In genomic region chr13:97292026-97292425, GRCm38 (mm10) we compare ENCODE assay signal across 10 mouse cellular contexts. TPM values are rescaled to one million over a fixed set of nuclear protein-coding genes. Genes with fewer than 3 reads are reported as not detected.
DNase-seq lines count a peak whose midpoint lies in the region; ATAC-seq and TF ChIP-seq lines count a peak whose summit lies in the region.
"Had no signal": no experiment of that assay in that cellular context is flagged by ENCODE, and none has a peak within 500 bp of the region (broad histone marks: within the 10 kb centered on the region; RNA-seq: fewer than 3 reads in every experiment).

No protein-coding gene starts in this region.

- H3K9me3 ChIP-seq in hindbrain, embryonic 12.5 days (replicated peaks), result no peaks in the 10 kb centered on the region
- no peaks in the 10 kb centered on the region for H3K9me3 ChIP-seq in midbrain, embryonic 11.5 days (ENCODE audit: control insufficient read depth, low read length)
- H3K9me3 ChIP-seq in lung, postnatal 0 days (ENCODE audit: low read length), result no peaks in the 10 kb centered on the region

- peaks cover 33% of the 10 kb centered on the region for H3K4me1 ChIP-seq in hindbrain, embryonic 12.5 days
- H3K4me1 ChIP-seq in midbrain, embryonic 11.5 days (ENCODE audit: control insufficient read depth, insufficient read depth, low read length), result peaks cover 29% of the 10 kb centered on the region
- H3K4me1 ChIP-seq in lung, postnatal 0 days (ENCODE audit: insufficient read depth, low read depth, low read length), result peaks cover 4% of the 10 kb centered on the region; the same call in 1 of the 2 replicates
- H3K4me1 ChIP-seq in thymus, adult 2 months (replicated peaks; ENCODE audit: control insufficient read depth, insufficient read depth, low read length), result peaks cover 5% of the 10 kb centered on the region

- WGBS in hindbrain, embryonic 12.5 days, result 11% methylated on average over 5 of the region's 8 CpGs
- 25% methylated on average over 8 of the region's 8 CpGs for WGBS in midbrain, embryonic 11.5 days
- WGBS in lung, postnatal 0 days, result 67% methylated on average over 8 of the region's 8 CpGs
- WGBS in thymus, adult 2 months, result 57% methylated on average over 8 of the region's 8 CpGs

- peak overlapping the region; percentile 34; the same call in 1 of the 2 replicates for H3K4me2 ChIP-seq in hindbrain, embryonic 12.5 days (replicated peaks)
- H3K4me2 ChIP-seq in midbrain, embryonic 11.5 days, result no peak overlapping the region
- H3K4me2 ChIP-seq in lung, postnatal 0 days (replicated peaks; ENCODE audit: low read depth, low read length), result no peak overlapping the region

- ATAC-seq in hindbrain, embryonic 12.5 days (ENCODE audit: low FRiP score), result peak; percentile 80
- ATAC-seq in midbrain, embryonic 11.5 days (ENCODE audit: low FRiP score), result peak; percentile 88
- ATAC-seq in granulocyte monocyte progenitor cell, adult 5-6 weeks (replicated peaks; ENCODE audit: poor library complexity, severe bottlenecking), result no peak
- ATAC-seq in lung, postnatal 0 days, result no peak

- no peak for TF ChIP-seq CTCF in brain, embryonic 14.5 days (IDR thresholded peaks at IDR 0.05; ENCODE audit: borderline replicate concordance, extremely low read depth, insufficient read depth, insufficient read length)
- no peak for TF ChIP-seq CTCF in lung, postnatal 0 days (IDR thresholded peaks at IDR 0.05)
- TF ChIP-seq CTCF in thymus, adult 2 months (IDR thresholded peaks at IDR 0.05; ENCODE audit: borderline replicate concordance, control insufficient read depth, extremely low read depth, insufficient read depth, low read length, poor library complexity), result no peak

- H3K4me3 ChIP-seq in hindbrain, embryonic 12.5 days, result no peak overlapping the region
- H3K4me3 ChIP-seq in midbrain, embryonic 11.5 days (ENCODE audit: low read depth, low read length), result no peak overlapping the region
- H3K4me3 ChIP-seq in lung, postnatal 0 days (ENCODE audit: low read depth, low read length), result no peak overlapping the region
- H3K4me3 ChIP-seq in thymus, adult 2 months (ENCODE audit: control insufficient read depth, insufficient read depth, low read length), result no peak overlapping the region

- no peak for TF ChIP-seq POLR2A in brain, embryonic 14.5 days (IDR thresholded peaks at IDR 0.05; ENCODE audit: borderline replicate concordance, extremely low read depth, insufficient read depth, insufficient read length, poor library complexity, severe bottlenecking)
- no peak for TF ChIP-seq POLR2A in thymus, adult 2 months (IDR thresholded peaks at IDR 0.05; ENCODE audit: control insufficient read depth, extremely low read depth, insufficient read depth, low read length, poor library complexity)

- H3K27me3 ChIP-seq in hindbrain, embryonic 12.5 days, result no peaks in the 10 kb centered on the region
- no peaks in the 10 kb centered on the region for H3K27me3 ChIP-seq in midbrain, embryonic 11.5 days (ENCODE audit: control insufficient read depth, insufficient read depth, low read length)
- H3K27me3 ChIP-seq in lung, postnatal 0 days (replicated peaks; ENCODE audit: insufficient read depth, low read length), result no peaks in the 10 kb centered on the region
- H3K27me3 ChIP-seq in thymus, adult 2 months (ENCODE audit: control insufficient read depth, insufficient read depth, low read length), result no peaks in the 10 kb centered on the region

- no peak for TF ChIP-seq EP300 in lung, postnatal 0 days (IDR thresholded peaks at IDR 0.05)

- no peak overlapping the region for H3K9ac ChIP-seq in hindbrain, embryonic 12.5 days
- H3K9ac ChIP-seq in midbrain, embryonic 11.5 days (ENCODE audit: low read length), result no peak overlapping the region
- H3K9ac ChIP-seq in lung, postnatal 0 days (replicated peaks; ENCODE audit: low read depth), result no peak overlapping the region
- H3K9ac ChIP-seq: liver, embryonic 14.5 days had no signal

- peak overlapping the region; percentile 58; the same call in 1 of the 2 replicates for H3K27ac ChIP-seq in hindbrain, embryonic 12.5 days
- H3K27ac ChIP-seq in midbrain, embryonic 11.5 days (ENCODE audit: low read depth, low read length), result peak overlapping the region; percentile 60
- no peak overlapping the region for H3K27ac ChIP-seq in lung, postnatal 0 days (ENCODE audit: low read length)
- H3K27ac ChIP-seq in thymus, adult 2 months (ENCODE audit: control insufficient read depth, insufficient read depth, low read length), result no peak overlapping the region
- H3K27ac ChIP-seq: liver, embryonic 14.5 days had no signal

- H3K36me3 ChIP-seq in hindbrain, embryonic 12.5 days, result no peaks in the 10 kb centered on the region
- no peaks in the 10 kb centered on the region for H3K36me3 ChIP-seq in midbrain, embryonic 11.5 days (ENCODE audit: control insufficient read depth, insufficient read depth, low read length)
- no peaks in the 10 kb centered on the region for H3K36me3 ChIP-seq in lung, postnatal 0 days (ENCODE audit: insufficient read depth, low read length)
- H3K36me3 ChIP-seq in thymus, adult 2 months (ENCODE audit: control insufficient read depth, insufficient read depth, low read length), result no peaks in the 10 kb centered on the region

- peak; percentile 72 for DNase-seq in Muller cell, postnatal 12 days (ENCODE audit: inconsistent ontology term)
- peak; percentile 93 for DNase-seq in brain, embryonic 14.5 days (ENCODE audit: low read depth)
- DNase-seq in midbrain, embryonic 11.5 days (ENCODE audit: low spot score, missing footprints), result peak; percentile 93
- no peak for DNase-seq in lung, postnatal 0 days (ENCODE audit: low spot score)
- no peak for DNase-seq in kidney, postnatal 4 days
- no peak for DNase-seq in thymus, adult 2 months
- DNase-seq: cerebellum, adult 11 months had no signal

RNA-seq across cellular contexts. Expression of gene Enc1, which starts 51.1 kb away (rescaled TPM):
- 249 and 303 TPM in 2 replicates for polyA plus RNA-seq in brain, embryonic 14.5 days (2012; rRNA removed)
- 28.8 and 29.1 TPM in 2 replicates for polyA plus RNA-seq in hindbrain, embryonic 12.5 days (2016; fragmentation: Nextera tagmentation; extraction: Ambion mirVana)
- 18.4 and 19.8 TPM in 2 replicates for polyA plus RNA-seq in midbrain, embryonic 11.5 days (2014; fragmentation: Nextera tagmentation; extraction: Ambion mirVana)
- 1.3 and 3.8 TPM in 2 replicates for total RNA-seq in granulocyte monocyte progenitor cell, adult 5-6 weeks (2014; fragmentation: Nextera tagmentation)
- 2.4 and 2.5 TPM in 2 replicates for total RNA-seq in granulocyte monocyte progenitor cell, adult 5-6 weeks (2017)
- polyA plus RNA-seq in lung, postnatal 0 days (2015; fragmentation: Nextera tagmentation; extraction: Ambion mirVana), result 2.6 and 4.0 TPM in 2 replicates
- polyA plus RNA-seq in thymus, adult 2 months (2012; rRNA removed), result 7.6 and 10.0 TPM in 2 replicates

Comparison
In these comparisons a context has a peak if more than half of its experiments do, and no peak if none do; other contexts are left out.
1. DNase-seq: peak in Muller cell, postnatal 12 days (single experiment), brain, embryonic 14.5 days (single experiment) and midbrain, embryonic 11.5 days (single experiment); none in lung, postnatal 0 days (single experiment), kidney, postnatal 4 days (0 of 2) and thymus, adult 2 months (single experiment).
2. ATAC-seq: peak in hindbrain, embryonic 12.5 days (single experiment) and midbrain, embryonic 11.5 days (single experiment); none in granulocyte monocyte progenitor cell, adult 5-6 weeks (single experiment) and lung, postnatal 0 days (single experiment).
3. H3K27ac ChIP-seq: peak in hindbrain, embryonic 12.5 days (single experiment) and midbrain, embryonic 11.5 days (single experiment); none in lung, postnatal 0 days (single experiment) and thymus, adult 2 months (single experiment).